Mouse (Mus musculus): ENCODE results near the gene Glt1d1. TPM values are rescaled to one million over a fixed set of nuclear protein-coding genes. Genes with fewer than 3 reads are reported as not detected.

The Glt1d1 gene
- total RNA-seq (2014; rRNA removed) (35.4 and 38.2 TPM in 2 replicates), polyA plus RNA-seq (2012; rRNA removed) (9.7 and 14.4 TPM in 2 replicates)

GRCm38 (mm10) chr5:127632167-127633145 is at the start of gene Glt1d1, which contains the start of gene Slc15a4:
Glt1d1 (plus strand) TSS chr5:127632262.
Slc15a4 (minus strand) TSS chr5:127632897.
- Histone ChIP-seq H3K4me3 (ENCODE audit: insufficient read depth, low read depth, low read length) (peak within 1 kb of the TSS; percentile 85), H3K27ac (replicated peaks; ENCODE audit: insufficient read depth, low read depth, low read length) (peak within 1 kb of the TSS; percentile 98)

DNA sequence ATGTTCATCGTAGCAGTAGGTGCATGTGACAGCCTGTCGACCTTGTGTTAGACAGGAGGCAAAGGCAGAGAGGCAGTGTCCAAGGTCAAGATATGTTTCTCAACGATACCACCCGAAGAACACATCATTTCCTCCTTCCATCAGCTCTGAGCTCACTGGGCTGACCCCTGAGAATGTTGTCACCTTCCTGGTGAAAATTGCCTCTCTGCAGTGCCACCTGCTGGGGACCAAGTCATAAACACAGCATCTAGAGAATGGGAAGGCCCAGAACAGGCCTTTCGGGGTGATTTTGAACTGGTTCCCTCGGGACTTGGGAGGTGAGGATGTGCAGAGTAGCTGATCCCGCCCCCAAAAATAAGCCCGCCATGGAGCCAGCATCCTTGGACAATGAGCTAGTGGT is 48.4 kb upstream of the Glt1d1 start:
- Histone ChIP-seq H3K9ac (ENCODE audit: low read depth, low read length) (no peak overlapping the region), H3K27me3 (ENCODE audit: control insufficient read depth, insufficient read depth, low read length) (no peaks in the 10 kb centered on the region), H3K27ac (replicated peaks; ENCODE audit: insufficient read depth, low read depth, low read length) (no peak overlapping the region), H3K4me1 (ENCODE audit: control insufficient read depth, insufficient read depth, low read length) (no peaks in the 10 kb centered on the region), H3K4me3 (ENCODE audit: insufficient read depth, low read depth, low read length) (no peak overlapping the region), H3K79me2 (ENCODE audit: control insufficient read depth, insufficient read depth, low read length) (no peaks in the 10 kb centered on the region), H3K36me3 (ENCODE audit: control insufficient read depth, insufficient read depth, low read length) (no peaks in the 10 kb centered on the region)
- TF ChIP-seq POLR2A (IDR thresholded peaks at IDR 0.05; ENCODE audit: extremely low read depth, insufficient read depth, low read length): no peak
- TF ChIP-seq CTCF (IDR thresholded peaks at IDR 0.05; ENCODE audit: low read depth, low read length): peak; percentile 32; the same call in 1 of the 2 replicates
- no peak for DNase-seq (ENCODE audit: extremely low read depth, low read depth, low spot score)
- 82% methylated on average over 8 of the region's 8 CpGs for WGBS

More at GRCm38 (mm10) chr5:127632167-127633145, at the start of gene Glt1d1, which contains the start of gene Slc15a4:
- peak; percentile 91 for DNase-seq (ENCODE audit: extremely low read depth, low read depth, low spot score)
- peaks cover 2% of the 10 kb centered on the region; the same call in 1 of the 2 replicates for H3K36me3 ChIP-seq (ENCODE audit: control insufficient read depth, insufficient read depth, low read length)
- peaks cover 13% of the 10 kb centered on the region; the same call in 1 of the 2 replicates for H3K79me2 ChIP-seq (ENCODE audit: control insufficient read depth, insufficient read depth, low read length)
- peak within 1 kb of the TSS; percentile 99 for H3K9ac ChIP-seq (ENCODE audit: low read depth, low read length)
- 1% methylated on average over 62 of the region's 62 CpGs for WGBS
- TF ChIP-seq CTCF (IDR thresholded peaks at IDR 0.05; ENCODE audit: low read depth, low read length): no peak
- TF ChIP-seq POLR2A (IDR thresholded peaks at IDR 0.05; ENCODE audit: extremely low read depth, insufficient read depth, low read length): peak; percentile 79
- no peaks in the 10 kb centered on the region for H3K27me3 ChIP-seq (ENCODE audit: control insufficient read depth, insufficient read depth, low read length)
- peaks cover 26% of the 10 kb centered on the region for H3K4me1 ChIP-seq (ENCODE audit: control insufficient read depth, insufficient read depth, low read length)

DNA sequence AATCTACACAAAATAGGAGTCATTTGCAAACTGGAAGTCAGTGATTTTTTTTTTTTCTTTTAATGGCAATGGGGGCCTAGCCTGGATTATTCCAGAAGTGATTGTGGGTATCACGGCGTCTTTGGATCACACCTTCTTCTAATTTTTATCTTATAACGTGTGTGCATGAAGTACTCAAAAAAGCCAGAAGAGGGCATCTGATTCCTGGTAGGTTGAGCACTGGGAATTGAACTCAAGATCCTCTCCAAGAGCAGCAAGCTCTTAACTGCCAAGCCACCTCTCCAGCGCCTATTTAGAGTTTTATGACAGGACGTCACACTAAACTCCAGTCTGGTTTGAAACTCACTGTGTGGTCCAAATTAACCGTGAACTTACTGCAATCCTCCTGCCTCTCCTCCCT is 44.2 kb upstream of the Glt1d1 start:
- no peaks in the 10 kb centered on the region for H3K27me3 ChIP-seq (ENCODE audit: control insufficient read depth, insufficient read depth, low read length)
- peak; percentile 49 for DNase-seq (ENCODE audit: extremely low read depth, low read depth, low spot score)
- H3K4me1 ChIP-seq (ENCODE audit: control insufficient read depth, insufficient read depth, low read length): no peaks in the 10 kb centered on the region
- H3K27ac ChIP-seq (replicated peaks; ENCODE audit: insufficient read depth, low read depth, low read length): no peak overlapping the region
- H3K36me3 ChIP-seq (ENCODE audit: control insufficient read depth, insufficient read depth, low read length): peaks cover 3% of the 10 kb centered on the region; the same call in 1 of the 2 replicates
- 57% methylated on average over 6 of the region's 6 CpGs for WGBS
- no peak overlapping the region for H3K9ac ChIP-seq (ENCODE audit: low read depth, low read length)
- no peaks in the 10 kb centered on the region for H3K79me2 ChIP-seq (ENCODE audit: control insufficient read depth, insufficient read depth, low read length)
- TF ChIP-seq CTCF (IDR thresholded peaks at IDR 0.05; ENCODE audit: low read depth, low read length) (no peak), POLR2A (IDR thresholded peaks at IDR 0.05; ENCODE audit: extremely low read depth, insufficient read depth, low read length) (no peak)
- H3K4me3 ChIP-seq (ENCODE audit: insufficient read depth, low read depth, low read length): no peak overlapping the region

- TF ChIP-seq CTCF (IDR thresholded peaks at IDR 0.05; ENCODE audit: low read depth, low read length) (peak; percentile 8; the same call in 1 of the 2 replicates), POLR2A (IDR thresholded peaks at IDR 0.05; ENCODE audit: extremely low read depth, insufficient read depth, low read length) (no peak)
- Histone ChIP-seq H3K4me3 (ENCODE audit: insufficient read depth, low read depth, low read length) (no peak overlapping the region), H3K79me2 (ENCODE audit: control insufficient read depth, insufficient read depth, low read length) (no peaks in the 10 kb centered on the region), H3K27ac (replicated peaks; ENCODE audit: insufficient read depth, low read depth, low read length) (no peak overlapping the region), H3K9ac (ENCODE audit: low read depth, low read length) (no peak overlapping the region), H3K27me3 (ENCODE audit: control insufficient read depth, insufficient read depth, low read length) (no peaks in the 10 kb centered on the region), H3K36me3 (ENCODE audit: control insufficient read depth, insufficient read depth, low read length) (peaks cover 43% of the 10 kb centered on the region), H3K4me1 (ENCODE audit: control insufficient read depth, insufficient read depth, low read length) (no peaks in the 10 kb centered on the region)
- 63% methylated on average over 5 of the region's 5 CpGs for WGBS
- no peak for DNase-seq (ENCODE audit: extremely low read depth, low read depth, low spot score)
These were observed 39.7 kb upstream of the Glt1d1 start for GRCm38 (mm10) chr5:127592406-127592805.

DNA sequence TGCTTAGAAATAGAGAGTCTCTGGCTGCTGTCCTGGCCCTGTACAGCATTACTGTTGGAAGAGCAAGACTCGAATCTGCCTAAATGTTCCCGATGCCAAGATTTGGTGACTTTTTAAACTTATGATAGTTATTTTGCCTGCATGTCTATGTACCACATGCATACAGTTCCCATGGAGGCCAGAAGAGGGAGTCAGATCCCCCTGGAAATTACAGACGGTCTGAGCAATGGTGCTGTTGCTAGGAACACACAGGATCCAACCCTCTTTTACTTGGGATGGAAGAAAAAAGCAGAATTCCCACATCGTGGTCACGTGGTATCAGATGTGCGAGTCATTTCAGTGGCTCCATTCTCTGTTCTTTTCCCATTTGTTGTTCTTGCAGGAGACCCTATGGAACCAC is 39.2 kb upstream of the Glt1d1 start:
- Histone ChIP-seq H3K4me3 (ENCODE audit: insufficient read depth, low read depth, low read length) (no peak overlapping the region), H3K9ac (ENCODE audit: low read depth, low read length) (no peak overlapping the region), H3K4me1 (ENCODE audit: control insufficient read depth, insufficient read depth, low read length) (no peaks in the 10 kb centered on the region), H3K36me3 (ENCODE audit: control insufficient read depth, insufficient read depth, low read length) (peaks cover 47% of the 10 kb centered on the region), H3K27me3 (ENCODE audit: control insufficient read depth, insufficient read depth, low read length) (no peaks in the 10 kb centered on the region), H3K79me2 (ENCODE audit: control insufficient read depth, insufficient read depth, low read length) (no peaks in the 10 kb centered on the region), H3K27ac (replicated peaks; ENCODE audit: insufficient read depth, low read depth, low read length) (no peak overlapping the region)
- TF ChIP-seq CTCF (IDR thresholded peaks at IDR 0.05; ENCODE audit: low read depth, low read length) (peak; percentile 47), POLR2A (IDR thresholded peaks at IDR 0.05; ENCODE audit: extremely low read depth, insufficient read depth, low read length) (no peak)
- 67% methylated on average over 6 of the region's 6 CpGs for WGBS
- DNase-seq (ENCODE audit: extremely low read depth, low read depth, low spot score): peak; percentile 45

Measured in liver, adult 2 months (tissue).